Mouse (Mus musculus): Measurements from ENCODE around the gene 4931406P16Rik.
"Not testable (repeated sequence)": the region's sequence is repeated elsewhere in the genome, so short reads cannot be mapped to it uniquely, and the experiment has no call there.

Gene 4931406P16Rik

DNA sequence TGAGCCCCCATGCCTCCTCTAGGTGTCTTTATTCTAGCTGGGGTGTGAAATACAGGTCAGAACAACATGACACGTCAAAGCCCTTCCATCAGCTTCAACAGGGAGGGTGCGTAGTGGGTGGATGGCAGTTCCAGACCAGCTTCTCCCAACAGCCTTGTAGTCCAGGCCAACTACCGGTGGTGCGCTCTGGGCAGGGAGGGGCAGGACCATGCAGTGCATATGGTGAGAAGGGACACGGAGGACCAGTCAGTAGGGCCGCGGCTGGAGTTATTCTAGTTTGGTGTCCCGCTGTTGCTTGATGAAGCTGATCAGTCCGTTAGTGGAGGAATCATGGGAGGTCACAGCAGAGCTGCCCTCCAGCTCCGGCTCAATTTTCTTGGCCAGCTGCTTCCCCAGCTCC lies 111.2 kb downstream of the 4931406P16Rik start:
- not testable (repeated sequence) for DNase-seq

GRCm38 (mm10) chr7:34200829-34201228 lies 112.5 kb downstream of the 4931406P16Rik start:
- DNase-seq: no peak

GRCm38 (mm10) chr7:34198346-34198745 lies 115.0 kb downstream of the 4931406P16Rik start:
- peak; percentile 35 for DNase-seq

- DNase-seq: peak; percentile 94
Observed at GRCm38 (mm10) chr7:34196132-34197128, 116.9 kb downstream of the 4931406P16Rik start, which contains the start of gene Pdcd2l. TSS of gene Pdcd2l (minus strand) at chr7:34196661.

- no peak for DNase-seq
Observed at GRCm38 (mm10) chr7:34195632-34196031, 117.7 kb downstream of the 4931406P16Rik start.

- no peak for DNase-seq
Observed at GRCm38 (mm10) chr7:34192825-34193224, 120.5 kb downstream of the 4931406P16Rik start.

GRCm38 (mm10) chr7:34189376-34189989 lies 123.9 kb downstream of the 4931406P16Rik start:
- DNase-seq: no peak

Data from kidney, postnatal 14 days (tissue).